Mouse (Mus musculus): ENCODE results near the gene N4bp2l2. TPM values are rescaled to one million over a fixed set of nuclear protein-coding genes. Genes with fewer than 3 reads are reported as not detected.

Gene N4bp2l2
- polyA plus RNA-seq, 1 experiment from 2014 or later, result 49.9 TPM

- Histone ChIP-seq H3K36me3 (ENCODE audit: control insufficient read depth, insufficient read depth, low read length) (no peaks in the 10 kb centered on the region), H3K9me3 (replicated peaks; ENCODE audit: control insufficient read depth, low read length) (no peaks in the 10 kb centered on the region), H3K27me3 (ENCODE audit: control insufficient read depth, insufficient read depth, low read length) (no peaks in the 10 kb centered on the region), H3K9ac (ENCODE audit: low read depth, low read length) (no peak overlapping the region), H3K27ac (ENCODE audit: low read depth, low read length) (no peak overlapping the region), H3K4me1 (ENCODE audit: control insufficient read depth, insufficient read depth, low read length) (no peaks in the 10 kb centered on the region), H3K4me3 (ENCODE audit: low read depth, low read length) (no peak overlapping the region), H3K4me2 (no peak overlapping the region)
- no peak for ATAC-seq (replicated peaks; ENCODE audit: insufficient number of reproducible peaks, low FRiP score, low TSS enrichment)
- WGBS (ENCODE audit: insufficient replicate concordance), result 49% methylated on average over 6 of the region's 6 CpGs
These were observed 81.7 kb downstream of the N4bp2l2 start for GRCm38 (mm10) chr5:150584337-150584729.

- Histone ChIP-seq H3K9ac (ENCODE audit: low read depth, low read length) (no peak overlapping the region), H3K9me3 (replicated peaks; ENCODE audit: control insufficient read depth, low read length) (no peaks in the 10 kb centered on the region), H3K27me3 (ENCODE audit: control insufficient read depth, insufficient read depth, low read length) (no peaks in the 10 kb centered on the region), H3K4me3 (ENCODE audit: low read depth, low read length) (no peak overlapping the region), H3K4me1 (ENCODE audit: control insufficient read depth, insufficient read depth, low read length) (no peaks in the 10 kb centered on the region), H3K36me3 (ENCODE audit: control insufficient read depth, insufficient read depth, low read length) (no peaks in the 10 kb centered on the region), H3K4me2 (no peak overlapping the region), H3K27ac (ENCODE audit: low read depth, low read length) (no peak overlapping the region)
- 64% methylated on average over 5 of the region's 5 CpGs for WGBS (ENCODE audit: insufficient replicate concordance)
- no peak for ATAC-seq (replicated peaks; ENCODE audit: insufficient number of reproducible peaks, low FRiP score, low TSS enrichment)
These were observed 82.2 kb downstream of the N4bp2l2 start for GRCm38 (mm10) chr5:150583622-150584336.

DNA sequence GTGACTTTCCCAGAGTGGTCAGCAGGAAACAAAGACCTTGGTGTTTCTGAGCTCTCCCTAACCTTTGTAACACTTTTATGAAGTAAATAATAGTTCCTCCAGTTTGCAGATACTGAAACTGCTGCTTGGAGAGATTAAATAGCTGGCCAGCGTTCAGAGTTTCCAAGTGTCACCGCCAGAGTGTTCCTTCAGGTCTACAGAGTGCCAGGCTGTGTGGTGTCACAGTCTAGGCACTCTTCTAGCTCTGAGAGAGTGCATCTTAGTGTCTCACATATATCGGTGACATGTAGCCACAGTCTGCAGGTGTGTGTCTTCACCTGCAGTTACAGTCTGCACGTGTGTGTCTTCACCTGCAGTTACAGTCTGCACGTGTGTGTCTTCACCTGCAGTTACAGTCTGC lies 82.8 kb downstream of the N4bp2l2 start:
- no peaks in the 10 kb centered on the region for H3K4me1 ChIP-seq (ENCODE audit: control insufficient read depth, insufficient read depth, low read length)
- H3K27ac ChIP-seq (ENCODE audit: low read depth, low read length), result no peak overlapping the region
- no peak overlapping the region for H3K4me2 ChIP-seq
- WGBS (ENCODE audit: insufficient replicate concordance), result 77% methylated on average over 5 of the region's 5 CpGs
- H3K9me3 ChIP-seq (replicated peaks; ENCODE audit: control insufficient read depth, low read length), result no peaks in the 10 kb centered on the region
- no peaks in the 10 kb centered on the region for H3K27me3 ChIP-seq (ENCODE audit: control insufficient read depth, insufficient read depth, low read length)
- no peak overlapping the region for H3K9ac ChIP-seq (ENCODE audit: low read depth, low read length)
- no peak overlapping the region for H3K4me3 ChIP-seq (ENCODE audit: low read depth, low read length)
- ATAC-seq (replicated peaks; ENCODE audit: insufficient number of reproducible peaks, low FRiP score, low TSS enrichment), result no peak
- no peaks in the 10 kb centered on the region for H3K36me3 ChIP-seq (ENCODE audit: control insufficient read depth, insufficient read depth, low read length)

GRCm38 (mm10) chr5:150581180-150581579 lies 84.8 kb downstream of the N4bp2l2 start:
- no peak overlapping the region for H3K4me2 ChIP-seq
- no peaks in the 10 kb centered on the region for H3K36me3 ChIP-seq (ENCODE audit: control insufficient read depth, insufficient read depth, low read length)
- no peaks in the 10 kb centered on the region for H3K9me3 ChIP-seq (replicated peaks; ENCODE audit: control insufficient read depth, low read length)
- no peak overlapping the region for H3K9ac ChIP-seq (ENCODE audit: low read depth, low read length)
- no peaks in the 10 kb centered on the region for H3K4me1 ChIP-seq (ENCODE audit: control insufficient read depth, insufficient read depth, low read length)
- WGBS (ENCODE audit: insufficient replicate concordance), result 62% methylated on average over 6 of the region's 6 CpGs
- no peak for ATAC-seq (replicated peaks; ENCODE audit: insufficient number of reproducible peaks, low FRiP score, low TSS enrichment)
- H3K4me3 ChIP-seq (ENCODE audit: low read depth, low read length), result no peak overlapping the region
- no peaks in the 10 kb centered on the region for H3K27me3 ChIP-seq (ENCODE audit: control insufficient read depth, insufficient read depth, low read length)
- H3K27ac ChIP-seq (ENCODE audit: low read depth, low read length), result no peak overlapping the region

DNA sequence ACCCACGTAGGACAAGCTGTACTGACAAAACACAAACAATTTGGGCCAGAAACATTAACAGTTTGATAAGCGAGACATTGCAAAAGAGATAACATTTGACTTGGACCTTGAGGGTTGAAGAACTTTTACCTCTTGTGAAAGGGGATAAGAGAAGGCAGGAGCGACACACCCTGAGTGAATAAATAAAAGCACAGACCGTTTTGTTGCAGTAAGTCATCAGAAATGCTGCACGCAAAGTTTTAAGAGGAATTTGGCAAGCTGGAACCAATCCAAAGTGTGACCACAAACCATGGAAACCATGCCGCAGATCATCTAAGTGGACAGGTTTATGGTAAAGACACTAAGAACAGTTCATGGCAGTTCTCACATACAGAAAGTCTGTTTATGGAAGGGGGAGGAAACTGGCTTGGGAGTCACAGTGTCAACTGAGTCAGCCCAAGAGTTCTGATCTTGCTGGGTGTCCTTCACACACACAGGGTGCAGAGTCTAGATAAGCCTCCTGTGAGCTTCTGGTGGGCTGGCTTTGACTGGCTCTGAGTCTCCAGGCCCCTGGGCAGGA lies 87.3 kb downstream of the N4bp2l2 start:
- no peak overlapping the region for H3K4me2 ChIP-seq

DNA sequence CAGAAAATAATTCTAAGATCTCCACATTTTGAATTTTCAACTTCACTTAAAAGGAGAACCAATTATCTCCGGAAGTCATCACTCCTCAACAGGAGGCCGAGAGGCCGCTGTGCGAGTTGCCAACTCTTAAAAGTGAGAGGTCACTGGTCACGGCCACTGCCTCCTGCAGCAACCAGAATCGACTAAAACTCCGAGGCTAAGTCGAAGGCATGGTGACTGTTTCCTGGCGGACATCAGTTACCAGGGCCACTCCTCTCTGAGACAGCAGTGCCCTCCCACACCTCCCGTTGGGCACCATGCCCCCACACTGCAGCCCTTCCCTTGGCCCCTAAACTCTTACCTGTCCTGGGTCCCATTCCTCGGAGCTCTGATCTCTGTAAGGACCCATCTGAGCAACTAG lies 89.2 kb downstream of the N4bp2l2 start:
- no peak overlapping the region for H3K9ac ChIP-seq (ENCODE audit: low read depth, low read length)
- no peaks in the 10 kb centered on the region for H3K9me3 ChIP-seq (replicated peaks; ENCODE audit: control insufficient read depth, low read length)
- H3K4me3 ChIP-seq (ENCODE audit: low read depth, low read length), result no peak overlapping the region
- no peak overlapping the region for H3K27ac ChIP-seq (ENCODE audit: low read depth, low read length)
- peaks cover 9% of the 10 kb centered on the region for H3K36me3 ChIP-seq (ENCODE audit: control insufficient read depth, insufficient read depth, low read length)
- no peak overlapping the region for H3K4me2 ChIP-seq
- ATAC-seq (replicated peaks; ENCODE audit: insufficient number of reproducible peaks, low FRiP score, low TSS enrichment), result no peak
- H3K4me1 ChIP-seq (ENCODE audit: control insufficient read depth, insufficient read depth, low read length), result no peaks in the 10 kb centered on the region
- H3K27me3 ChIP-seq (ENCODE audit: control insufficient read depth, insufficient read depth, low read length), result no peaks in the 10 kb centered on the region
- WGBS (ENCODE audit: insufficient replicate concordance), result 77% methylated on average over 11 of the region's 11 CpGs

More for the DNA sequence above, 87.3 kb downstream of the N4bp2l2 start:
- Histone ChIP-seq H3K9me3 (replicated peaks; ENCODE audit: control insufficient read depth, low read length) (no peaks in the 10 kb centered on the region), H3K9ac (ENCODE audit: low read depth, low read length) (no peak overlapping the region), H3K27ac (ENCODE audit: low read depth, low read length) (peak overlapping the region; percentile 7; the same call in 1 of the 2 replicates), H3K4me3 (ENCODE audit: low read depth, low read length) (no peak overlapping the region), H3K27me3 (ENCODE audit: control insufficient read depth, insufficient read depth, low read length) (no peaks in the 10 kb centered on the region), H3K36me3 (ENCODE audit: control insufficient read depth, insufficient read depth, low read length) (no peaks in the 10 kb centered on the region), H3K4me1 (ENCODE audit: control insufficient read depth, insufficient read depth, low read length) (no peaks in the 10 kb centered on the region)
- 71% methylated on average over 6 of the region's 6 CpGs for WGBS (ENCODE audit: insufficient replicate concordance)
- ATAC-seq (replicated peaks; ENCODE audit: insufficient number of reproducible peaks, low FRiP score, low TSS enrichment), result peak; percentile 88

DNA sequence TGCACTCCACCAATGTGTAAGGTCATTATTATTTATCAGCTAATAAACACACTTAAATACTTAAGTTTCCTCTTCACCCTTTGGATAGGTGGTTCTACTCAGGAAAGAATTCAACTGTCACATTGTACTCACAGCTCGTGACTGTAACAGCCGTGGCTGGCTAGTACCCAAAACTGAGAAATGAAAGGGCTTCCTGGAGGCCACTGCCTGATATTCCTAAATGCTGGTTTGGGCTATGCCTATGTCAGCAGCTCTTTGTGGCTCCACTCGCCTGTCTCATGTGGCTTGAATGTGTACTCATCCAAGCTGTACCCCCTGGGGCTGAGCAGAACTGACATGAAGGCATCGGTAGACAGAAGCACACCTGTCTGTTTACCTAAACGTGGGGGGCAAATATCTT lies 91.1 kb downstream of the N4bp2l2 start:
- Histone ChIP-seq H3K36me3 (ENCODE audit: control insufficient read depth, insufficient read depth, low read length) (peaks cover 9% of the 10 kb centered on the region), H3K4me2 (no peak overlapping the region), H3K27ac (ENCODE audit: low read depth, low read length) (no peak overlapping the region), H3K9me3 (replicated peaks; ENCODE audit: control insufficient read depth, low read length) (no peaks in the 10 kb centered on the region), H3K27me3 (ENCODE audit: control insufficient read depth, insufficient read depth, low read length) (no peaks in the 10 kb centered on the region), H3K9ac (ENCODE audit: low read depth, low read length) (no peak overlapping the region), H3K4me1 (ENCODE audit: control insufficient read depth, insufficient read depth, low read length) (no peaks in the 10 kb centered on the region), H3K4me3 (ENCODE audit: low read depth, low read length) (no peak overlapping the region)
- no peak for ATAC-seq (replicated peaks; ENCODE audit: insufficient number of reproducible peaks, low FRiP score, low TSS enrichment)
- WGBS (ENCODE audit: insufficient replicate concordance), result 82% methylated on average over 5 of the region's 5 CpGs

DNA sequence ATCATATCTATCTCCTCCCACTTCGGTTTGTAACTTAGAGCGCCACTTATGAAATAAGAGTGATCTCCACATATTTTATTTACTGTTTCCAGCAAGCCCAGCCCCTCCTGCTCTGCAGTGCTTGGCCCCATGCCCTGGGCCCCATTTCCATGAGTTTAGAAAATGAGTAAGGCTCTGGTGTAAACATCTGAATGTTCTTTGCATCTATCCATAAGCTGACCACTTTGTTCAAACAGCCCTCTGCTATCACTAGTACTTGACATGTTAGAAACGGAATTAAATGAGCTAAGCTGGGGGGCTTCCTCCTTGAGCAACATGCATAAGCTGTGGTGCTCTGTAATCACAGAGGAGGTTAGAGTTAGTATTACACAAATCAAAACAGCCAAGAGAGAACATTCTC lies 91.6 kb downstream of the N4bp2l2 start:
- H3K4me1 ChIP-seq (ENCODE audit: control insufficient read depth, insufficient read depth, low read length), result no peaks in the 10 kb centered on the region
- H3K27ac ChIP-seq (ENCODE audit: low read depth, low read length), result no peak overlapping the region
- 90% methylated on average over 3 of the region's 3 CpGs for WGBS (ENCODE audit: insufficient replicate concordance)
- H3K36me3 ChIP-seq (ENCODE audit: control insufficient read depth, insufficient read depth, low read length), result peaks cover 9% of the 10 kb centered on the region
- H3K9me3 ChIP-seq (replicated peaks; ENCODE audit: control insufficient read depth, low read length), result no peaks in the 10 kb centered on the region
- no peak overlapping the region for H3K4me2 ChIP-seq
- ATAC-seq (replicated peaks; ENCODE audit: insufficient number of reproducible peaks, low FRiP score, low TSS enrichment), result no peak
- H3K9ac ChIP-seq (ENCODE audit: low read depth, low read length), result no peak overlapping the region
- no peaks in the 10 kb centered on the region for H3K27me3 ChIP-seq (ENCODE audit: control insufficient read depth, insufficient read depth, low read length)
- H3K4me3 ChIP-seq (ENCODE audit: low read depth, low read length), result no peak overlapping the region
